Mouse (Mus musculus): ENCODE results near the gene Dirc2. TPM values are rescaled to one million over a fixed set of nuclear protein-coding genes. Genes with fewer than 3 reads are reported as not detected.

Gene Dirc2
- total RNA-seq, 2 experiments from 2014 or later = 15.2 to 19.2 TPM

DNA sequence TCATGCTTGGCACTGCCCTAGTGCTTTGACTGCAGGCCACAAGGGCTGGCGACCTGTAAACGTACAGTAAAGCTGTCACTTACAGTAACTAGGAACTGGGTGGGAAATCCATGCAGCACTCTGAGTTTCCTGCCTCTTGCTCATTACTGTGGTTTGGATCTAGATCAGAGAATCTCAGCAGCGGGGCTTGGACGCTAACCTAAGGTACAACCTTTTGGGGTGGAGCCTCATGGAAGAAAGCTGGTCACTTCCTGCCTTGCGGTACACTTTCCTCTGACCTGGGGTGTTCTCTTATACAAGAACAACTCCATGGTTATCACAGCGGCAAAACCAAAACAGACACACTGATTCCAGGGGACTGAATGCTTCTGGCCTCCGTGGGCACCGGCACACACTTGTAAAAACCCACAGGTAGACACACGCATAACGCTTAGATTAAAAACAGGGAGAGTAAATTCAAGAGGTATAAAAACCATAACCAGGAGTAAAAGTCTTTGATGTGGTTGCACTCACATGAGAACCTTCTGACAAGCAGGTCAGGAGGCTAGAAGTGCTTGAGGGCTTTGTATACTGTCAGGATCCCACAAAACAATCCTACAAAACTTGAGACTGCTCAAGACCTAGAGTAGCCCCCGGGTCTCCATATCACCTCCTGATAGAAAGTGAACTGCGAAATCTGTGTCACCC lies 26.8 kb downstream of the Dirc2 start:
- ATAC-seq (replicated peaks; ENCODE audit: low FRiP score, poor library complexity, severe bottlenecking) = no peak

DNA sequence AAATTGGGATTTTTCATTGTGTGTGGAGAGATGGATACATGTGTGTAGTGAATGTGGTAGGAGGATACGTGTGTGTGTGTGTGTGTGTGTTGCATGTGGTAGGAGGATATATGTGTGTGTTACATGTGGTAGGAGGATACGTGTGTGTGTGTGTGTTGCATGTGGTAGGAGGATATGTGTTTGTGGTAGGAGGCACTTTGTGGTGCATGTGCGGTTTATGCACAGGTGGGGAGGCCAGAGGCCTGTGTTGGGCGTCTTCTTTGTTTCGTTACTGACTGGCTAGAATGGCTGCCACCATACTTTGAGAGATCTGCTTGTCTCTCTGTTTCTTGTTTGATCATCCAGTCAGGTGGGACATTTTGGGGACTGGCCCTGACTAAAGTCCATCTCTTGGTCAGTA lies 27.5 kb downstream of the Dirc2 start:
- ATAC-seq (replicated peaks; ENCODE audit: low FRiP score, poor library complexity, severe bottlenecking) = no peak

DNA sequence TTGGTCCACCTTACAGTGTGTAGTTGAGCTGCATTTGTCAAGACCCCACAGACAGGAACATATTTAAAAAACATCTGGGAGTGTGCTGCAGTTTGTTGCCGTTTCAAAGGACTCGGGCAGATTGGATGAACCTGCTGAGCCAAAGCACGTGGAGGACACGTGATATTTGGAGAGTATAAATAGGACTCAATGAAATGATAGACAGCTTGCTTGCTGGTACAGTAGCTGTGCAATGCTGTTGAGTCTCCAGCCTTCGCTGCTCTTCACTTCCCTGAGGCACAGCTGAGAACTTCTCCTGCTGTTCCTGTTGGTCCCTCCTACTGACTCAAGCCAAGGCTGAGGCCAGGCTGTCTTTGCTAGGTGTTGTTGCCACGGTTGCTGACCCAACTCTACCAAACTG lies 28.2 kb downstream of the Dirc2 start:
- no peak for ATAC-seq (replicated peaks; ENCODE audit: low FRiP score, poor library complexity, severe bottlenecking)

DNA sequence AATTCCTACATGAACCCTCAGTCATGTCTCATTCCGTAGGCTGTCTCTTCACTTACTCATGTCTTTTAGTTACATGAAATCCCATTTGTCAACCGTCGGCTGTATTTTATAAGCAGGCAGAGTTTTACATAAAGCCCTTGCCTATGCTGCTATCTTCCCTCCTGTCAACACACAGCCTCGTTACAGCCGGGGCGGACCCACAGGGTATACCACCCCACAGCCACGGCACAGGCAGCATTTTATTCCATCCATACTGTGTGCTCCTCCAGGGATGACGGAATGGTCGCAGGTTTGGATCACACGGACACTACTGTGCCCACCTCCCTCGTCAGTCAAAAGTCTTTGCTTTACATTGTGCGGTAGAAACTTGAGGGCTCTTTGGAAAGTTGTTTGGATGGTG lies 28.8 kb downstream of the Dirc2 start:
- ATAC-seq (replicated peaks; ENCODE audit: low FRiP score, poor library complexity, severe bottlenecking) = no peak

DNA sequence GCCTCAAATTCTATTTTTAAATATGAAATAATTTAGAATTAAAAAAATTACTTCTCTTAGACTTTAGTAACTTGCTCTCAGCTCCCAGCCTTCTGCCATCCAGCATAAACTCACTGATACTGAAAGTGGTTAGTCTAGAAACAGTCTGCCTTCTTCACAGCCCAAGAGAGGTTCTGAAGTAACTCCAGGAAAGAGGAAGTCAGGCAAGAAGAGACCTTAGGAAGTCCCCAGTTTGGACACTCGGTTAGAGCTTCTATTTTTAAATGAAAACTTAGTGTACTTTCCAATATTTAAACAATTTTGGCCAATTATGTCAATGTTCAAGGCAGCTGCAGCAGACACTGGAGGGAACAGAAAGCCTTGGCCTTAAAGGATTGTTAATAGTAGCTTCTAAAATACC lies 29.6 kb downstream of the Dirc2 start:
- no peak for ATAC-seq (replicated peaks; ENCODE audit: low FRiP score, poor library complexity, severe bottlenecking)

DNA sequence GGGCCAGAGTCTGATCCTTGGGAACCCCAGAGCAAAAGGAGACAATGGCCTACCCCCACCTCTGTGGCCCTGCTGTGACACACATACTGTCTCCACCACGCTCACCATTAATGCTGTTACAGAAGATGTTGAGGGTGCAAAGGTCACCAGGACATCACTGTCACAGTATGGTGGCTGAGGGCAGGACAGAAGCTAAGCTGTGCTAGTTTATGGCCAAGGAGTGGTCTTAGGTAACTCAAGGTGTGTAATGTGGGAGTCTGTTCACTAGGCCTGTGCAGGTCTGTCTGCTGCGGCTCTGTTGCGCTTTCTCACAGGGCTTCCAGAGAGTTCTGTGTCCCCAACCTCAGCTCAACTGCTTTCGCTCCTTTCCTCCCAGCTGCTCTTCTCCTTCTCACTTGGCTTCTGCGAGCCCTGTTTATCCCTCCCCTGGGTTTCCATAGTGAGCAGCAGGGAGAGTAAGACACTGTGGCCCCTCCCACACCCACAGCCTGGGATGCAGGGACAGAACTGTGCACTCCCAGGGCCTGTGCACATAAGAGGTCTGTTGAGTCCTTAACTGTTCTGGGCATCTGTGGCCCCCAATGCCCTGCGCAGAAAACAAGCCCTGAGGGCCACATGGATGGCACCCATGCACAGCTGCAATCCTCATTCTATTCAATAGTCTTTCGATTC lies 30.9 kb downstream of the Dirc2 start:
- no peak for ATAC-seq (replicated peaks; ENCODE audit: low FRiP score, poor library complexity, severe bottlenecking)

DNA sequence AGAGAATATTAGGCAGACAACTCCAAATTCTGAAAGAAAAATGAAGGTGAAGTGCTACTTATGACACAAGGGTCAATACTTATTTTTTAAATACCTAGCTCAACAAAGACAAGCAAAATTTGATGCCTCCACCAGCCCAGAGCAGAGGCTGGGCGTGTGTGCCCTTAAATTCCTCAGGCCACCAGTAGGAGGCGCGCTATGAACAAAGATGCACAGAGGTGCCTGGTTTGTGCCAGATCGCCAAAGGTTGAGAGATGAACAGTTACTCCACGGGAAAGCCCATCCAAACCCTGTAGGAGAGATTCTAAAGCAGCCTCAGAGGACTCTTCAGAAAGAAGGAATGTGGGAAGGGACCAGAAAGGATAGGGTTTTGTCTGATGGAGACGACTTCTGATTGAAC lies 35.1 kb downstream of the Dirc2 start:
- ATAC-seq (replicated peaks; ENCODE audit: low FRiP score, poor library complexity, severe bottlenecking) = peak; percentile 89

DNA sequence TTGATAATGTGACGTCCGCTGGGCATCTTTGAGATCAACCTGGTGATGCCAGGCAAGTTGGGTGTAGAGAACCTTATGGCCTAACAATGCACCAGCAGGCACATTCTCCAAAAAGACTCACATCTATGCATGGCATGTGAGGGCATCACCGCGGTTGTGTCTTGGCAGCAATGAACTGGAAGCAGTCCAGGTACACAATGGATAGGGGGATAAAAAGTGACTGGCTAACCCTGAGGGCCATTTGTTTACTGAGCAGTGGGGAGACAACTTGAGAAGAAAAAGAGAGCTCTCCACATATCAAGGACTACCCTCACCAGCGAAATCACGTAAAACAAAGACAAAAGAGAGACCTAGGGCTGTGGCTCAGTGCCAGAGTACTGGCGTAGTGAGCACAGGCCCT lies 37.1 kb downstream of the Dirc2 start:
- ATAC-seq (replicated peaks; ENCODE audit: low FRiP score, poor library complexity, severe bottlenecking) = no peak

DNA sequence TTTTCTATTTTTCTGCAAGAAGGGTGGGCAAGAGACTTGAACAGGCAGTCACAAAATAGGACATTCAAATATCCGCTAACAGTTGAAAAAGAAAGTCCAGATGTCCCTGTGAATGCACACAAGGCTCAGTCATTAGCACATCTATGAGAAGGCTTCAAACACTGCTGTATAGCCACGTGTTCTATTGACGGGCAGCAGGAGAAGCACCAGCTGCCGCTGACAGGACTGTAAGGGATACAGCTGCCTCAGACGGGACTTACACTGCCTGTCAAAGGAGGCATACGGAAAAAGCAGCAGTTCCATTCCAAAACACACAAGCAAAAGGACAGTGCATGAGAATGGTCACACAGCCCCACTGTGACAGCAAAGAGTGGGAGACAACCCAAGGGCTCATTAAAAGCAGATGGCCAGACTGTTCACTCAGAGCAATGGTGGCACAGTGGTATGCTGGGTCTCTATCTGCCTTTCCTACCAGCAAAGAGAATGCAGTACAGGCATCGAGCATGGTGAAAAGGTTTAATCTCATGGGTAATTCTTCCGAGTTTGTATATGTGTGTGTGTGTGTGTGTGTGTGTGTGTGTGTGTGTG lies 39.9 kb downstream of the Dirc2 start:
- no peak for ATAC-seq (replicated peaks; ENCODE audit: low FRiP score, poor library complexity, severe bottlenecking)

DNA sequence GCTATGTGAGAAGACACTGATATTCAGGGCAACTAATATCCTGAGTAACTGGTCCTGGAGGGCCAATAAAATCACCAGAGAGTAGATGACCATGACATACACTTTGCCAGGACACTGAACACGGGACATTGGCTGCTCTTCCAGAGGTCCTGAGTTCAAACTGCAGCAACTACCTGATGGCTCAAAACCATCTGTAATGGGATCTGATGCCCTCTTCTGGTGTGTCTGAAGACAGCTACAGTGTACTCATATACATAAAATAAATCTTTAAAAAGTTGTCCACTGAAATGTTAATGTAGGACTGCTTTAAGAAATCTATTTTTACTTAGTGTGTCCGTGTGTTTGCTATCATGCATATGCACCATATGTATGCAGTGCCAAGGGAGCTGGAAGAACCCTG lies 42.6 kb downstream of the Dirc2 start:
- no peak for ATAC-seq (replicated peaks; ENCODE audit: low FRiP score, poor library complexity, severe bottlenecking)

DNA sequence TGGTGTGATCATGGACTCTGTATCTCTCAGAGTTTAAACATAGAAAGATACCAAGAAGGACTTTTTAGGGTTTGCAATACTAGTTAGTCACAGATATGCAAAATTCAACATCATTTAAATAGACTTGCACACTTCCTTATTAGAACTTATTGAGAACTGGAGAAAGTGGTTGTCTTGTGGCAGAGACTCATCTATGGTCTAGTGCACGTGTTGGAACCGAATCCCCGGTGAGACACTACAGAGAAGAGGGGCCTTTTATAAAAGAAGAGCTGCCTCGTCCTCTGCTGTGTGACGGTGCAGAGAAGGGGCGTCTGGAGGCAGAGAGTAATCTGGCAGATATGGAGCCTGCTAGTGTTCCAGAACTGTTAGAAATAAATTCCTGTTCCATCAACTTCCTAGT lies 44.6 kb downstream of the Dirc2 start:
- ATAC-seq (replicated peaks; ENCODE audit: low FRiP score, poor library complexity, severe bottlenecking) = no peak

DNA sequence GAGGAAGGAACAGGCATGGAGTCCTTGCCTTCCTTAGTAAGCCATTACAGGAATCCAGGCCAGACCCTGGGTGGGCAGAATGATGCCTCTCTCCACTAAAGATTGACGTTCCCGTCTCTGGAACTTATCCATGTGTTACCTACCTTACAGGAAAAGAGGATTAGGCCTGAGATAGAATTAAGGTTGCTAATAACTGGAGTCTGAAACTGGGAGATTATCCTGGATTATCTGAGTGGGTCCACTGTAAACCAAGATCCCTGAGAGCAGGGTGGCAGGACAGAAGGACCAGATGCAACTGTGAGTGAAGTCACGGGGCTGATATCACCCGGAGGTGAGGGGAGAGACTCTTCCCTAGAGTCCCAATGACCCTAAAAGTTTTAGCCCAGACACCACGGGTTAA lies 51.4 kb downstream of the Dirc2 start:
- ATAC-seq (replicated peaks; ENCODE audit: low FRiP score, poor library complexity, severe bottlenecking) = no peak

DNA sequence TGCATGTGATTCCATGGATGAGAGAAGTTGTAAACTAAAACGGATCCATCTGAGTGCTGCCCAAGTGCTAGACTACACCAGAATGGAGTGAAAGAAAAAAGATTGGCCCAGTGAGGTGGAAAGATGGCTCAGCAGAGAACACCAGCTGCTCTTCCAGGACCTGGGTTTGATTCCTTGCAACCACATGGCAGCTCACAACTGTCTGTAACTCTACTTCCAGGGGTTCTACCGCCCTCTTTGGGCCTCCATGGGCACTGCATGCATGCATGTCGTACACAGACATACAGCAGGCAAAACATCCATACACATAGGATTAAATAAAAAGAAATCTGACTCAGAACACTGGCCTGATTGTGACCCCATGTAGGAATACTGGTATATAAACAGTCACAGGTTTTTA lies 52.9 kb downstream of the Dirc2 start:
- peak; percentile 53; the same call in 1 of the 2 replicates for ATAC-seq (replicated peaks; ENCODE audit: low FRiP score, poor library complexity, severe bottlenecking)

DNA sequence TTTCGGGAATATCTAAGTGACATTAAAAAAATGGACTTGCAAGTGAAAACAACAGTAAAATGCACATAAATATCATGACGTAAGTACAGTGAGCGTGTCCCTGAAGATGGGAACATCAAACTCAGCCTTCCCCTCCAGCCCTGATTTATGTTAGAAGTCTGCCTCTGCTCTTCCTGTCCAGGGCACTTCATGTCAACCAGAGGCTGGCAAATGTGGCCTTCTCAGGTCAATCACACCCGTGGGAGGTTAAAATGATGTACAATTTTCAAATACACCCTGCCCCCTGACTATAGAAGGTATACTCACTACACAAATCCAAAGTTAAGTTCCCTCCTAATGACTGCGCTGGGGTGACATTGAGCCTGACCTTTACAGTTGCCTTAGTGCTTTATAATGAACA lies 53.4 kb downstream of the Dirc2 start:
- no peak for ATAC-seq (replicated peaks; ENCODE audit: low FRiP score, poor library complexity, severe bottlenecking)

DNA sequence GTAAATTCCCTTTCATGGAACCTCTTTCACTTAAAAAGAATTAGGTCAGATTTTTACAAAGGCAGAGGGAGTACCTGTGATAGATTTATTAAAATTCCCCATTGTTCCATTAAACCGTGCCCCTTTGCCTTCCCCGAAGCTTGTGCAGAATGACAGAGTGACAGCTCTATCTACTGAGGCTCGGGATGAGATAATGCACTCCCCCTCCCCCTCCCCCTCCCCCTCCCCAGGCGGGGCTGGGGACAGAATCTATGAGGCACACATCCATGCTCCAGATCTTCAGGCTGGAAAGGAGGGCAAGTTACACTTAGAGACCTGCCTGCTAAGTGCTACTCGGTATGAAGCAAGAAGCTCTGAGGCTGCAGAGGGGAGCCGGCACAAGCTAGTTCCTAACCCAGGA lies 53.8 kb downstream of the Dirc2 start:
- no peak for ATAC-seq (replicated peaks; ENCODE audit: low FRiP score, poor library complexity, severe bottlenecking)

DNA sequence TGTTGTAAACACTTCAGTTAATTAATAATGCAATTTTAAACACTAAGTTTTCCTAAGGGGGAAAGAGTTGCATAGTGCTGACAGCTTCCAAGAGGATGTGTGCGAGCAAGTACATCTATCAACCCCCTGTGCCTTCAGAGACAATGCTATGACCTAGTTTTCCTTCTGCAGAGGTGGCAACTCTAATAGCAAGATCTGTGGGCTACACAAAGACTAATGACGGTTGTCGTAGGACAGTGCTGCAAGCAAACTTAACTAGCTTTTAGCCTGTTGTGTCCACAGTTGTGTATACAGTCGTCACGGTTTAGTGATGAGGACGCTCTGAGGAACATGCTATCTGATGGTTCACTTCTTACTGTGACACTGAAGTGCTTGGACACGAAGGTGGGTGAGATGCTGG lies 54.5 kb downstream of the Dirc2 start:
- ATAC-seq (replicated peaks; ENCODE audit: low FRiP score, poor library complexity, severe bottlenecking) = no peak

DNA sequence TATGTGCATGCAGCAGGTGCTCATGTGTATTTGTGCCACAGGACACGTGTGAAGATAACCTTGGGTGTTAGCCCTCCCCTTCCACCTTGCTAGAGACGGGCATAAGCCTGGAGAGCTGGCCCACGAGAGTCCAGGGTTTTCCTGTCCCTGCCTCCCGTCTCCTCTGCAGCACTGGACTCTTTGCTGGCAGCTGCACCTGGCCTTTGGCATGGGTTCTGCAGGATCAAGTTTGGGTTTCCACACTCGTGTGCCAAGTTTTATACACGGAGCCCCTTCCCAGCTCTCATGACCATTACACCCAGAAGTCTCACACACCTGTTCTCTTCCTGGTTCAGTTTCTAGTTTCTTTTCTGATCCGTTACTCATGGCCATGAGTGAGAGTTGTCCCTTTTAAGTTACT lies 55.5 kb downstream of the Dirc2 start:
- no peak for ATAC-seq (replicated peaks; ENCODE audit: low FRiP score, poor library complexity, severe bottlenecking)

DNA sequence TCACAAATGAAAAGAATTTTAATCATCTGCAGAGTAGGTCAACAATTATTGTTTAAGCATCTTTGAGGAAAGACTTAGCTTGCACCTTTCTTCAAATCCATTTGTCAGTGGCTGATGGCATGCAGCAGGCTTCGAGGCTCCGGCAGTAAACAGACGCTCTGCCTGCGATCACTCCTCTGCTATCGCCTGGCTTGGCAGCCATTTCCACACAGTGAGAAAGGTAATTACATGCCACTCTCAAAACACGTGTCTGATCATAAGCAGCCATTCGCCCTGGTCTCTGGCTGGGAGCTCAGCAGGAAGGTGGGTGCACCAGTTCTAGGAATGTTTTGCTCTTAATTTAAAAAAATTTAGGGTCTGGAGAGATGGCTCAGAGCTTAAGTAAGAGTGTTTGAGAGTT lies 58.2 kb downstream of the Dirc2 start:
- ATAC-seq (replicated peaks; ENCODE audit: low FRiP score, poor library complexity, severe bottlenecking) = no peak

DNA sequence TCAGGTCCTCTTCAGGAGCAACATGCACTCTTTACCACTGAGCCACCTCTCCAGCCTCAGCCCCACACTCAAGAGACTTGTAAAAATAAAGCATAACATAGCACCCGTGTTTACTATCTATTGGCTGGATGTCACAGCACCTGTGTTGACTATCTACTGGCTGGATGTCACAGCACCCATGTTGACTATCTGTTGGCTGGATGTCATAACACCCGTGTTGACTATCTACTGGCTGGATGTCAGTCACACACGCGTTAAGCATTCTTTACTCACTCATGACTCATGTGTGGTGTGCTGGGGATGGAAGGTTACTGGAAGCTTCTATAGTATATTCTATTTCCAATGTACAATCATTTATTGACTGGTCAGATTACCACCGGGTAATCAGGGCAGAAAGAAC lies 62.2 kb downstream of the Dirc2 start:
- no peak for ATAC-seq (replicated peaks; ENCODE audit: low FRiP score, poor library complexity, severe bottlenecking)

DNA sequence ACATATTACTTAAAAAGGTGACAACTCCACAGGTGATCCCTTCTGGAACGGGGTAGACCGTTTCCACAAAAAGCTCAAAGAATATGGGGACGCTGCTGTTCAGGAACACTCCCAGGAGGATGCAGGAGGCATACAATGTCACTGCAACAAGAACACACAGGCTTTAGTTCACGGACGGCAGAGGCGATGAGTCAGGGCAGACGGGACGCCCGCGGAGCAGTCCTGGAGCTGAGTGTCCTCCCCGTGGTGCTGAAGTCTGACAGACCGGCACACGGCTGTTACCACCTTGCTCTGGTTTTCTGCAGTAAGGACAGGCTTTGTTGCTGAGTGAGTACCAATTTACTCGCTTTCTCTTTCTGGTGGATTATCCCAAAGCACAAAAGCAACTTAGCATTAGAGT lies 64.4 kb downstream of the Dirc2 start:
- ATAC-seq (replicated peaks; ENCODE audit: low FRiP score, poor library complexity, severe bottlenecking) = no peak
